Comparison of ENCODE assay signal across 8 mouse cellular contexts in genomic region chr13:101694496-101695251, GRCm38 (mm10).
DNase-seq lines count a peak whose midpoint lies in the region; ATAC-seq and TF ChIP-seq lines count a peak whose summit lies in the region.

No protein-coding gene starts in this region.

- peak overlapping the region; percentile 83 for H3K27ac ChIP-seq in midbrain, embryonic 10.5 days (replicated peaks)

- DNase-seq in G1E (ENCODE audit: low spot score): peak; percentile 53
- peak; percentile 76 for DNase-seq in cerebellum, adult 11-12 months
- peak; percentile 30 for DNase-seq in forelimb bud, embryonic 11.5 days (ENCODE audit: low read depth, low spot score)
- DNase-seq in induced T-regulatory cell, adult 2 months (ENCODE audit: low read depth): peak; percentile 87
- DNase-seq in left cerebral cortex, postnatal 25 days (ENCODE audit: low spot score in 2 of 2): peak; percentile 63 to 71
- DNase-seq in midbrain, embryonic 10.5 days (ENCODE audit: low spot score): peak; percentile 56
- peak; percentile 50 to 65 for DNase-seq in right cerebral cortex, postnatal 36 days (ENCODE audit: low spot score in 2 of 2)
- peak; percentile 81 to 83 for DNase-seq in urinary bladder, postnatal 36 days (ENCODE audit: low spot score in 2 of 2)

- H3K36me3 ChIP-seq in G1E (replicated peaks): peaks cover 45% of the 10 kb centered on the region
- no peaks in the 10 kb centered on the region for H3K36me3 ChIP-seq in midbrain, embryonic 10.5 days

- ATAC-seq in G1E (ENCODE audit: extremely low read depth, insufficient number of reproducible peaks, low FRiP score, poor library complexity, severe bottlenecking): no peak

- H3K4me3 ChIP-seq in G1E (ENCODE audit: low read depth, low read length): peak overlapping the region; percentile 70
- H3K4me3 ChIP-seq in midbrain, embryonic 10.5 days: peak overlapping the region; percentile 74

- no peaks in the 10 kb centered on the region for H3K9me3 ChIP-seq in G1E (replicated peaks)
- no peaks in the 10 kb centered on the region for H3K9me3 ChIP-seq in midbrain, embryonic 10.5 days (replicated peaks)

- H3K4me1 ChIP-seq in G1E (ENCODE audit: insufficient read depth, low read depth, low read length): peaks cover 64% of the 10 kb centered on the region
- peaks cover 67% of the 10 kb centered on the region for H3K4me1 ChIP-seq in midbrain, embryonic 10.5 days

- no peak for TF ChIP-seq CTCF in G1E (IDR thresholded peaks at IDR 0.05; ENCODE audit: low read depth, low read length)

- under 1% methylated on average over 48 of the region's 48 CpGs for WGBS in midbrain, embryonic 10.5 days

- no peaks in the 10 kb centered on the region for H3K27me3 ChIP-seq in G1E (ENCODE audit: insufficient read depth, low read length)
- H3K27me3 ChIP-seq in midbrain, embryonic 10.5 days (ENCODE audit: low read depth, poor library complexity, severe bottlenecking): no peaks in the 10 kb centered on the region; the same call in 1 of the 2 replicates

- intact Hi-C loops in left cerebral cortex, postnatal 25 days (cut with DNase I): loop anchor here (1.0 to 5.0 kb wide), 9 partner anchors 190 to 862 kb away; partner anchors contain the start of gene Slc30a5

Comparison
In these comparisons a context has a peak if more than half of its experiments do, and no peak if none do; other contexts are left out.
1. DNase-seq: peak in every context shown above with its lines; median percentile 87 in induced T-regulatory cell, adult 2 months; 82 in urinary bladder, postnatal 36 days; 76 in cerebellum, adult 11-12 months; 67 in left cerebral cortex, postnatal 25 days; 58 in right cerebral cortex, postnatal 36 days; 56 in midbrain, embryonic 10.5 days; 53 in G1E; 30 in forelimb bud, embryonic 11.5 days.